Mouse (Mus musculus) retina, postnatal 1 day (tissue): ENCODE measurements around the gene Hoxa6.

Source experiments
- DNase-seq: peaks from one replicate; pipeline ENCODE4 v3.0.0-alpha.2; 2012

Hoxa6 gene

DNA sequence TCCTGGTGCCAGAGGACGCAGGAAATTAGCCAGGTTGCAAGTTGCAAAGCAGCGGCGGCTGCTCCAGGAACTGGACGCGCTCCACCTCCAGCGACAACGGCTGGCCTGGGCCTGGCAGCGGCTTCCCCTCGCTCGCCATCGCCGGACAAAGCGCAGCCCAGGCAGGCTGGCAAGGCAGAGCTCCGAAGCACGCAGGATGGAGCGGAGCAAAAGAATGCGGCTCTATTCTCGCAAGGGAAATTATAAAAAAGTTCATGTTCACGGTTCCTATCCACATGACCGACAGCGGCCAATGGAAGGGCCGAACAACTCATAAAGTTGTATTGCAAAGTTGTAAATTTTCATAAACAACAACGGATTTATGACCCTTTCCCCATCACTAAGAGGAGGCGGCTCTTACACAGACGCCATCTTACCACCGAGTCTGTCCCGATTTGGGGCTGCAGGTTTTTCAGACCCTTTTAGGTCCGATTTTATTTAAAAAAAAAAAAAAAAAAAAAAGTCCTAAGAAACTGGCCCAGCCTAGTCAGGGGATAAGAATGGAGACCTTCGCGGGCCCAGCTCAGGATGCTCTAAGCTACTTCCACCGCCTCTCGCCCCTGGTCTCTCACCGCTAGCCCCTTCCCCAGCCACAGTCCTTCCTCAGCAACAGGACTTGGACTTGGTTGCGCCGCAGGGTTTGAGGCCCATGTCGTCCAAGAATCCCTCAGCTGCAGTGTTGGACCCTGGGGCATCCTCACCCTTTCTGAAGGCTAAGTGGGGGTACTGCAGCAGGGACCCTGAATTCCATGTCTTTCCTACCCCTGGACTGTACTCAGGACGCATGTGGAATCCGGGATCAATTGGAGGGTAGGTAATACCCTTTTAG, 4.8 kb upstream of the Hoxa6 start, which contains the start of the genes Hoxa3 and Gm28308:
Hoxa3 (minus strand) TSS at position 218 of the 868 bp plus-strand sequence.
Gm28308 (minus strand) TSS at position 221 of the 868 bp plus-strand sequence.
- no peak for DNase-seq

GRCm38 (mm10) chr6:52212556-52213118, 4.1 kb upstream of the Hoxa6 start:
- no peak for DNase-seq

- DNase-seq = no peak
Observed at GRCm38 (mm10) chr6:52211961-52212360, 3.4 kb upstream of the Hoxa6 start.

GRCm38 (mm10) chr6:52211170-52211935, 2.8 kb upstream of the Hoxa6 start:
- peak; percentile 84 for DNase-seq

GRCm38 (mm10) chr6:52209685-52210046, 1.1 kb upstream of the Hoxa6 start:
- DNase-seq = no peak

GRCm38 (mm10) chr6:52208868-52209684, 554 bp upstream of the Hoxa6 start:
- DNase-seq = no peak

- no peak for DNase-seq
Observed at GRCm38 (mm10) chr6:52207684-52207976, 892 bp downstream of the Hoxa6 start.

GRCm38 (mm10) chr6:52206882-52207683, 1.4 kb downstream of the Hoxa6 start:
- no peak for DNase-seq

- DNase-seq = no peak
Observed at GRCm38 (mm10) chr6:52205638-52206621, 2.6 kb downstream of the Hoxa6 start.

DNA sequence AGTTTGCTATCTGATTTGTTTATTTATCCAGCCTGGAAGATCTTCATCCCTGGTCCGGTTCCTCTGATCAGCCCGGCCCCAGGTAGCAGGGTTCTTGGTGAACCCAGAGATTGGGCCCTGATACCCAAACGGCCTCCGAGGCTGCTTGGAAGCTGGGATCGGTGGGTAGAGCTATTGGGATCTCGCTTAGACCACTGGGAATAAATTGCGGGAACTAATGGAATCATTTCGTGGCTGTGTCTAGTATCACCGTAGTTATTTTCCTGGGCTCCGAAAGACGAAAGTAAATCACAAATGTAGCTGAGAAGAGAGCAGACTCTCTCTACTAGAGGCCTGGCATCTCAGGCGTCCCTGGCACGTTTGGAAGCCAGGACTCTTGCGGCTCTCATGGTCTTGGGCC, 3.3 kb downstream of the Hoxa6 start:
- no peak for DNase-seq

DNA sequence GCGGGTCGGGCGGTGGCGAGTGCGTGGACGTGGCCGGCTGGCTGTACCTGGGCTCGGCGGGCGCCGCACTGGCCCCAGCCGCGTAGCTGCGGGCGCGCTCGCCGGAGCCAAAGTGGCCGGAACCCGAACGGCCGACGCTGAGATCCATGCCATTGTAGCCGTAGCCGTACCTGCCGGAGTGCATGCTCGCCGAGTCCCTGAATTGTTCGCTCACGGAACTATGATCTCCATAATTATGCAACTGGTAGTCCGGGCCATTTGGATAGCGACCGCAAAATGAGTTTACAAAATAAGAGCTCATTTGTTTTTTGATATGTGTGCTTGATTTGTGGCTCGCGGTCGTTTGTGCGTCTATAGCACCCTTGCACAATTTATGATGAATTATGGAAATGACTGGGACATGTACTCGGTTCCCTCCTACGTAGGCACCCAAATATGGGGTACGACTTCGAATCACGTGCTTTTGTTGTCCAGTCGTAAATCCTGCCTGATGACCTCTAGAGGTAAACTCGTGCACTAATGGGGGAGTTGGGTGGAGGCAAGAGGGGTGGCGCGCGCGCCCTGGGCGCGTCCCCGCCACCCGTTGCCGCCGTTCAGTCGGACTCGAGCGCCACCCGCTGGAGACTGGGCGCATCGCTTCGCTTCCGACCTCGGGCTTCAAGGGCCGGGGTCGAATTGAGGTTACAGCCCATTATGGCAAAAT, 4.3 kb downstream of the Hoxa6 start, which contains the start of gene Hoxa5:
Hoxa5 (minus strand) TSS at position 538 of the 703 bp plus-strand sequence.
- no peak for DNase-seq

DNA sequence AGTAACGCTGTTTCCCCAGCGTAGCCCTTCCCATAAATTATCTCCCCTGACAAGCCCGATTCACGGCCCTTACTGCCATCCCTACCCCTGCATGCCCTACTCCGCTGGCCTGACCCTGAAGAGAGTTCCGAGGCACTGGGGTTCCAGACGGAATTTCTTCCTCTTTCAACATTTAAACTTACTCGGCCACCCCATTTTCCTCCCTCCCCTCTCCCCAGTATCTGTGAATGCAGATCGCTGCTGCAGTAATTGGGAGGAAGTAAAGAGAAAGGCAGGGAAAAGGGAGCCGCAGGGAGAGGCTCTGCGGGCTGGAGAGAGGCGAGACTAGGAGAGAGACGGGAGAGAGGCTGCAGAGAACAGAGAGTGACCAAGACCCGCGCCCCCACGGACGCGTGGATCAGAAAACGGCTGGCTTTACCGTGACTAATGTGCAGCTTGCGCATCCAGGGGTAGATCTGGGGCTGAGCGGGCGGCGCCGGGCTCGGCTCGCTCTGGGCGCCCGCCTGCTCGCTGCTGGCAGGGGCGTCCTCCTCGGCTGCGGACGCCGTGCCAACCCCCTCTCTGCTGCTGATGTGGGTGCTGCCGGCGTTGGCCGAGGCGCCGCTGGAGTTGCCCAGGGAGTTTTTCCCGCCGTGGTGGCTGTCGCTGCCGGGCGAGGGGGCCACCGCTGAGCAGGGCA, 5.0 kb downstream of the Hoxa6 start:
- DNase-seq = no peak

GRCm38 (mm10) chr6:52203121-52203370, 5.5 kb downstream of the Hoxa6 start:
- no peak for DNase-seq

DNA sequence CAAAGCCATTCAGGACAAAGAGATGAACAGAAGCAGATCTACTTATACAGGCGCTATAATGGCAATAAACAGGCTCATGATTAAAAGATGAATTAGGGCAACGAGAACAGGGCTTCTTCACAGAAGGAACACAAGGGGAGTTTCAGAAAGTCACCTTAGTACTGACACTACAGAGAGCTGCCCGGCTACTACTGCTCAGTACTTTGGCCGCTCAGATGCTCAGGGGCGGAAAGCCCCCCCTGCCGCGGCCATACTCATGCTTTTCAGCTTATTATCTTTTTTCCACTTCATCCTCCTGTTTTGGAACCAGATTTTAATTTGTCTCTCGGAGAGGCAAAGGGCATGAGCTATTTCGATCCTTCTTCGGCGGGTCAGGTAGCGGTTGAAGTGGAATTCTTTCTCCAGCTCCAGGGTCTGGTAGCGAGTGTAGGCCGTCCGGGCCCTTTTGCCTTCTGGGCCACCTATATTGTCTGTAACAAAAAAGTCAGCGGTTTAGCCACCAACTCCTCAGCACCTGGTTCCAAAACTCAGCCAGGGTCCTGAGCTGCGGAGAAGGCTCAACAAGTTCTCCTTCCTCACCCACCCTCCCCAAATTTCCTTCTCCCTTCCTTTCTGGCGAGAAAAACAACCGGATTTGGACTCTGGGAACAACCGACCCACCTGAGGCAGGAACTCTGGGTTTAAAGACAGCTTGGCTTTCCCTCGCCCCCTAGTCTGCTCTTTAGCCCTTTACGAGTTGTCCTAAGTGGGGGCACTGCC, 6.0 kb downstream of the Hoxa6 start:
- DNase-seq = no peak

GRCm38 (mm10) chr6:52201269-52201668, 7.3 kb downstream of the Hoxa6 start:
- no peak for DNase-seq

DNA sequence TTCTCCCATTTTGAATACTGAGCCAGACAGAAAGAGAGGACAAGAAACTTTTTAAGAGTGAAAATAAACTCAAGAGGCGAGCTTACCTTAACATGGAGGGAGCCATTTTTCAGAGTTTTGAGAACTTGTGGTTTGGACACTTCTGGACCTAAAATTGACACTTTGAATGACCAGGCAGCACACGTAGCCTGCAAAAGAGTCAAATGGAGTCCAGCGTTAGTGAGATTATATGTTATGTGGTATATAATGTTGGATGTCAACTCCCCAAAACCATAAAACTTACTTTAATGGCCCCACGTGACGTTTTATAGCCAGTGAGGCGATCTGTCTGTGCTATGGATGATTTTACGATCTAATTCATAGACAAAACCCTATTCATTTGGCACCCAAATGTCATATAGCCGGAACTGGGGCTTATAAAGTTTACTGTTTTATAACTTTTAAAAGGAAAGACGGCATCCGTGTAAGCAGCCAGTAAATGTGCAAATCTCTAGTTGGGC, 7.7 kb downstream of the Hoxa6 start:
- DNase-seq = no peak

DNA sequence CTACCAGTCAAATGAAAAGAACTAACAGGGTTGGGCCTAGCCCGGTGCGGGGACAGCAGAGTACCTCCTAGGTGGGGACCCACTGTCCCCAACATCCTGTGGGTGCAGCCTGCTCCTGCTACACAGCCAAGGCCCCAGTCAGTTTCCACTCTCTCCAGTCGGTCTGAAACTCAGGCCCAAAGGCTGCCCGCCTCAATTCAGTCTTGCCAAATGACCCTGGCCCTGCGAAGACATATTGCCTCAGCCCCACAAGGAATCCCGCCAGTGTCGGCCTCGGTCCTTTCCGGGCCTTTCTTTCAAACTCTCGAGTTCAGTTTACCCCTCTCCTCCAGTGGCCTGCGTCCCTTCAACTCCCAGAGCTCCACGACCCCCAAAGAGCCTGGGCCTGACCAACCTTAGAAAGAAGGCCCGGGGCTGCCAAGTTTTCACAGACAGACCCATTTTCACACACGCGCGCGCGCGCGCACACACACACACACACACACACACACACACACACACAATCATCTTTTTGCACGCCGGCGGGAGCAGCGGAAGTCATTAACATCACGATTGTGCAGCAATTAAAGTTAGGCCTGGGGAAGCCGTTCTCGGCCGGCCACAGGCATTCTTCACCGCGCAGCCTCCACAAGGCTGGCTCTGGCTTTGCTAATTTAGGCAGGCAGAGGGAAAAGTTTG, 8.3 kb downstream of the Hoxa6 start:
- no peak for DNase-seq

GRCm38 (mm10) chr6:52197271-52197670, 11.3 kb downstream of the Hoxa6 start:
- DNase-seq = no peak
